Mouse (Mus musculus) hindbrain, postnatal 0 days (tissue): ENCODE measurements at regions not wholly inside any gene's neighbourhood (a gene's known extent, or its start where the extent isn't known, plus 50 kb on each side); places are given as distances from the start of the nearest gene placed in this dataset.
"Not testable (repeated sequence)": the region's sequence is repeated elsewhere in the genome, so short reads cannot be mapped to it uniquely, and the experiment has no call there.

Source experiments
- ATAC-seq: fragments of 200-750 bp; cut with Nextera tagmentation; 2 replicates; pipeline ENCODE4 v1.8.0; 2017; ENCODE audit warnings: mild to moderate bottlenecking, moderate TSS enrichment, moderate library complexity
- DNase-seq: peaks from one replicate; pipeline ENCODE4 v3.0.0-alpha.2; 2015; ENCODE audit warnings: low spot score
- H3K27ac ChIP-seq: fragments of 300-500 bp; sonication (generic); 2 replicates; pipeline ENCODE4 v1.5.1; 2014; ENCODE audit warnings: mild to moderate bottlenecking
- H3K27me3 ChIP-seq: fragments of 300-500 bp; sonication (generic); 2 replicates; pipeline ENCODE4 v1.6.1; 2014; ENCODE audit warnings: low read length, mixed read lengths; ENCODE audit not compliant: insufficient read depth
- H3K36me3 ChIP-seq: fragments of 300-500 bp; sonication (generic); 2 replicates; pipeline ENCODE4 v1.6.1; 2014; ENCODE audit warnings: low read length, mixed read lengths; ENCODE audit not compliant: insufficient read depth
- H3K4me1 ChIP-seq: fragments of 300-500 bp; sonication (generic); 2 replicates; pipeline ENCODE4 v1.6.1; 2014; ENCODE audit warnings: antibody characterized with exemption, low read length, mixed read lengths; ENCODE audit not compliant: insufficient read depth
- H3K4me2 ChIP-seq: fragments of 300-500 bp; sonication (generic); 2 replicates; pipeline ENCODE4 v1.6.1; 2014; ENCODE audit warnings: low read depth, mild to moderate bottlenecking, low read length, moderate library complexity, mixed read lengths
- H3K4me3 ChIP-seq: fragments of 300-500 bp; sonication (generic); 2 replicates; pipeline ENCODE4 v1.5.1; 2014; ENCODE audit warnings: low read length
- H3K9ac ChIP-seq: fragments of 300-500 bp; sonication (generic); replicated peaks from 2 replicates; pipeline ENCODE4 v1.6.1; 2014; ENCODE audit warnings: mild to moderate bottlenecking, low read length, moderate library complexity, mixed read lengths
- H3K9me3 ChIP-seq: fragments of 300-500 bp; sonication (generic); 2 replicates; pipeline ENCODE4 v1.6.1; 2016; ENCODE audit warnings: low read length, mixed read lengths
- CTCF ChIP-seq: IDR thresholded peaks from 2 replicates; pipeline ENCODE4 v1.5.1; 2016; ENCODE audit warnings: antibody characterized with exemption, control low read depth, low read depth
- WGBS: fragments of 180-500 bp; shearing (Covaris S2); extraction: QIAGEN DNeasy Blood & Tissue Kit; methylation state at CpG from one replicate; pipeline ENCODE4 v1.1.7; 2014; 5-methylcytosine and 5-hydroxymethylcytosine counted together

GRCm38 (mm10) chr4:81561453-81561852 is 118.8 kb upstream of the Mpdz start:
- DNase-seq = no peak
- no peaks in the 10 kb centered on the region for H3K36me3 ChIP-seq
- H3K4me1 ChIP-seq = no peaks in the 10 kb centered on the region
- ATAC-seq = no peak
- H3K9ac ChIP-seq = no peak overlapping the region
- no peak overlapping the region for H3K27ac ChIP-seq
- WGBS = 56% methylated on average over 4 of the region's 4 CpGs
- H3K9me3 ChIP-seq = no peaks in the 10 kb centered on the region
- TF ChIP-seq CTCF = no peak
- H3K4me3 ChIP-seq = no peak overlapping the region
- no peak overlapping the region for H3K4me2 ChIP-seq
- H3K27me3 ChIP-seq = no peaks in the 10 kb centered on the region

GRCm38 (mm10) chr4:81550816-81551215 is 108.2 kb upstream of the Mpdz start:
- H3K27me3 ChIP-seq = no peaks in the 10 kb centered on the region
- no peak for DNase-seq

GRCm38 (mm10) chr4:81550256-81550655 is 107.6 kb upstream of the Mpdz start:
- H3K4me2 ChIP-seq = no peak overlapping the region
- 83% methylated on average over 4 of the region's 4 CpGs for WGBS
- H3K27ac ChIP-seq = no peak overlapping the region
- H3K27me3 ChIP-seq = no peaks in the 10 kb centered on the region
- H3K9me3 ChIP-seq = no peaks in the 10 kb centered on the region
- TF ChIP-seq CTCF = no peak
- no peak overlapping the region for H3K4me3 ChIP-seq
- ATAC-seq (no peak), DNase-seq (no peak)
- no peaks in the 10 kb centered on the region for H3K4me1 ChIP-seq
- no peaks in the 10 kb centered on the region for H3K36me3 ChIP-seq
- no peak overlapping the region for H3K9ac ChIP-seq

More at GRCm38 (mm10) chr4:81550816-81551215, 108.2 kb upstream of the Mpdz start:
- ATAC-seq = no peak
- H3K4me2 ChIP-seq = no peak overlapping the region
- no peak overlapping the region for H3K9ac ChIP-seq
- no peaks in the 10 kb centered on the region for H3K9me3 ChIP-seq
- H3K4me3 ChIP-seq = no peak overlapping the region
- no peak overlapping the region for H3K27ac ChIP-seq
- H3K4me1 ChIP-seq = no peaks in the 10 kb centered on the region
- 80% methylated on average over 4 of the region's 4 CpGs for WGBS
- H3K36me3 ChIP-seq = no peaks in the 10 kb centered on the region
- TF ChIP-seq CTCF = no peak

GRCm38 (mm10) chr4:81540496-81540895 is 97.9 kb upstream of the Mpdz start:
- no peak for TF ChIP-seq CTCF
- no peak overlapping the region for H3K4me3 ChIP-seq
- no peaks in the 10 kb centered on the region for H3K9me3 ChIP-seq
- H3K27me3 ChIP-seq = no peaks in the 10 kb centered on the region
- no peaks in the 10 kb centered on the region for H3K4me1 ChIP-seq
- no peak overlapping the region for H3K27ac ChIP-seq
- H3K9ac ChIP-seq = no peak overlapping the region
- DNase-seq (no peak), ATAC-seq (no peak)
- no peaks in the 10 kb centered on the region for H3K36me3 ChIP-seq
- no peak overlapping the region for H3K4me2 ChIP-seq

- Histone ChIP-seq H3K4me1 (no peaks in the 10 kb centered on the region), H3K4me3 (no peak overlapping the region), H3K36me3 (no peaks in the 10 kb centered on the region), H3K27ac (no peak overlapping the region), H3K4me2 (no peak overlapping the region), H3K9me3 (no peaks in the 10 kb centered on the region), H3K27me3 (no peaks in the 10 kb centered on the region), H3K9ac (no peak overlapping the region)
- TF ChIP-seq CTCF = no peak
- WGBS = 64% methylated on average over 3 of the region's 3 CpGs
- DNase-seq (no peak), ATAC-seq (no peak)
These were observed 96.9 kb upstream of the Mpdz start for GRCm38 (mm10) chr4:81539551-81539950.

- no peak overlapping the region for H3K4me2 ChIP-seq
- H3K4me3 ChIP-seq = no peak overlapping the region
- H3K9me3 ChIP-seq = no peaks in the 10 kb centered on the region
- no peaks in the 10 kb centered on the region for H3K36me3 ChIP-seq
- no peak overlapping the region for H3K27ac ChIP-seq
- no peaks in the 10 kb centered on the region for H3K27me3 ChIP-seq
- no peaks in the 10 kb centered on the region for H3K4me1 ChIP-seq
- no peak for TF ChIP-seq CTCF
- no peak for DNase-seq
- no peak overlapping the region for H3K9ac ChIP-seq
- no peak for ATAC-seq
These were observed 94.2 kb upstream of the Mpdz start for GRCm38 (mm10) chr4:81536795-81537194.

- Histone ChIP-seq H3K27me3 (no peaks in the 10 kb centered on the region), H3K4me1 (no peaks in the 10 kb centered on the region), H3K4me2 (no peak overlapping the region), H3K27ac (no peak overlapping the region), H3K36me3 (no peaks in the 10 kb centered on the region), H3K4me3 (no peak overlapping the region), H3K9me3 (no peaks in the 10 kb centered on the region), H3K9ac (no peak overlapping the region)
- 87% methylated on average over 2 of the region's 2 CpGs for WGBS
- no peak for DNase-seq
- TF ChIP-seq CTCF = no peak
- no peak for ATAC-seq
These were observed 87.9 kb upstream of the Mpdz start for GRCm38 (mm10) chr4:81530546-81530945.

GRCm38 (mm10) chr4:81519151-81519550 is 76.5 kb upstream of the Mpdz start:
- H3K4me3 ChIP-seq, H3K4me1 ChIP-seq, DNase-seq, H3K27me3 ChIP-seq, H3K9me3 ChIP-seq, H3K4me2 ChIP-seq, H3K36me3 ChIP-seq, ATAC-seq, H3K27ac ChIP-seq, H3K9ac ChIP-seq: not testable (repeated sequence)
- 77% methylated on average over 2 of the region's 2 CpGs for WGBS
